Mouse (Mus musculus): Measurements from ENCODE around the gene Cilp. TPM values are rescaled to one million over a fixed set of nuclear protein-coding genes. Genes with fewer than 3 reads are reported as not detected.
A peak's percentile ranks its signal among the peaks of the same experiment; 100 is the strongest.

Cilp gene
- polyA plus RNA-seq, 1 experiment from 2014 or later = 0.90 TPM

DNA sequence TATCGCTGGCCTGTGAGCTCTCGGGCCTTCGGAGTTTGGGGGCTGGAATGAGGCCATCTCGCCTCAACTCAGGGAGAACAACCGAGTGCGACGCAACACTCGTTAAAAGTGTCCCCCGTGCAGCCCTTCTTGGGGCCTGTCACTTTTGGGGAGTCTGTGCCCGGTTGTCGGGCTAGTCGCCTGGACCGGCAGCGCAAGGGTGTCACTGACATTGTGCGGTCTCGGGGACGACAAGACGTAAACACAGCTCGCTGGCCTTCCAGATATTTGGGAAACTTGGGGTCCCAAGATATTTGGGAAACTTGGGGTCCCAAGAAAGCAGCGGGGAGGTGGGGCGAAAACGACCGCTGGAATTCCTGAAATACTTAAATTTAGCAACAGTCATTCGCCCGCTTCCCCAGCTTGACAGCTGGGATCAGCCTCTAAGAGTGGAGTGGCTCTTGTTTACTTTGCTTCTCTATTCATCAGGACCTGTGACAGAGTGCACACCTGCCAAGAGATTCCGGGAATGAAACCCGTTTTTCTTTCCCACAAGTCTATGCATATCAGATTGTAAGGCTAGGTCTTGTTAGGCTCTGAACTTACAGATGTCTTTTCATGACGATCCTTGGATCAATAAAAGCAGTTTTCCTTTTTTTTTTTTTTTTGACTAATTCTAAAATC is 29.9 kb downstream of the Cilp start:
- Histone ChIP-seq H3K27me3 (ENCODE audit: control insufficient read depth, insufficient read depth, low read length) (no peaks in the 10 kb centered on the region), H3K9ac (ENCODE audit: low read length) (peak overlapping the region; percentile 97), H3K4me2 (ENCODE audit: low read depth, low read length) (peak overlapping the region; percentile 84), H3K4me3 (replicated peaks; ENCODE audit: low read length) (peak overlapping the region; percentile 97), H3K36me3 (ENCODE audit: control insufficient read depth, insufficient read depth, low read length) (0 out of 2 replicates have a peak, but pooled peaks cover 4% of the 10 kb centered on the region), H3K27ac (ENCODE audit: low read length) (peak overlapping the region; percentile 88), H3K4me1 (ENCODE audit: control insufficient read depth, insufficient read depth, low read length) (peaks cover 15% of the 10 kb centered on the region), H3K9me3 (replicated peaks; ENCODE audit: control insufficient read depth, low read length) (no peaks in the 10 kb centered on the region)
- WGBS = 1% methylated on average over 28 of the region's 28 CpGs
- ATAC-seq (ENCODE audit: insufficient read depth, low FRiP score) = no peak

DNA sequence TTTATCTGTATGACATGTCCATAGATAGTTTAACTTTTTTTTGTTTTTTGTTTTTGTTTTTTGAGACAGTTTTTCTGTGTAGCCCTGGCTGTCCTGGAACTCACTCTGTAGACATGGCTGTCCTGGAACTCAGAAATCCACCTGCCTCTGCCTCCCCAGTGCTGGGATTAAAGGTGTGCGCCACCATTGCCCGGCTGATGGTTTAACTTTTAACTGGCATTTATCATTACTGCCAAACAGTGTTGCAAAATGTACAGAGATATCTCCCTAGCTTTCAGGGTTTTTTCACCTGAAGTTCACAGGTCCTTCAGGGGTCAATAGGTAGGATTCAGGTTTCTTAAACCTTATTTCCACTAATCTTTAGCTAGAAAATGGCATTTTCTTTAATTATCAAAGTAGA is 32.1 kb downstream of the Cilp start:
- no peaks in the 10 kb centered on the region for H3K9me3 ChIP-seq (replicated peaks; ENCODE audit: control insufficient read depth, low read length)
- H3K4me2 ChIP-seq (ENCODE audit: low read depth, low read length) = no peak overlapping the region
- no peak overlapping the region for H3K9ac ChIP-seq (ENCODE audit: low read length)
- 0 out of 2 replicates have a peak, but pooled peaks cover 4% of the 10 kb centered on the region for H3K36me3 ChIP-seq (ENCODE audit: control insufficient read depth, insufficient read depth, low read length)
- H3K27ac ChIP-seq (ENCODE audit: low read length) = no peak overlapping the region
- no peaks in the 10 kb centered on the region for H3K27me3 ChIP-seq (ENCODE audit: control insufficient read depth, insufficient read depth, low read length)
- no peak overlapping the region for H3K4me3 ChIP-seq (replicated peaks; ENCODE audit: low read length)
- no peak for ATAC-seq (ENCODE audit: insufficient read depth, low FRiP score)
- peaks cover 15% of the 10 kb centered on the region for H3K4me1 ChIP-seq (ENCODE audit: control insufficient read depth, insufficient read depth, low read length)
- WGBS = 92% methylated on average over 2 of the region's 2 CpGs

DNA sequence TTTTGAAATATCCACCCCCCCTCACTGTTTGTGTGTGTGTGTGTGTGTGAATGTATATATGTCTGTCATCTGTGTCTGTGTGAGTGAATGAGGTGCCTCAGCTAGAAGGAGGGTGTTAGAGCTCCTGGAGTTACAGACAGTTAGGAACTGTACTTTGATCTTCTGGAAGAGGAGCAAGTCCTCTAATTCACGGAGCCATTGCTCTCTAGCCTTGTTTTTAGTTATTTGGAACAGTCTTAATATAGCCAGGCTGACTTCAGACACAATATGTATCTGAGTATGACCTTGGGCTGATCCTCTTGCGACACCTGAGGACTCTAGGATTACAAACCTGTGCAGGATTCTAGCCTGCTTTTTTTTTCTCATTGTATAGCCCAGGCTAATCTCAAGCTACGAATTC is 33.8 kb downstream of the Cilp start:
- Histone ChIP-seq H3K9me3 (replicated peaks; ENCODE audit: control insufficient read depth, low read length) (no peaks in the 10 kb centered on the region), H3K9ac (ENCODE audit: low read length) (no peak overlapping the region), H3K4me3 (replicated peaks; ENCODE audit: low read length) (no peak overlapping the region), H3K36me3 (ENCODE audit: control insufficient read depth, insufficient read depth, low read length) (0 out of 2 replicates have a peak, but pooled peaks cover 4% of the 10 kb centered on the region), H3K27ac (ENCODE audit: low read length) (no peak overlapping the region), H3K4me2 (ENCODE audit: low read depth, low read length) (no peak overlapping the region), H3K27me3 (ENCODE audit: control insufficient read depth, insufficient read depth, low read length) (no peaks in the 10 kb centered on the region), H3K4me1 (ENCODE audit: control insufficient read depth, insufficient read depth, low read length) (peaks cover 11% of the 10 kb centered on the region)
- no peak for ATAC-seq (ENCODE audit: insufficient read depth, low FRiP score)
- 85% methylated on average over 3 of the region's 3 CpGs for WGBS

DNA sequence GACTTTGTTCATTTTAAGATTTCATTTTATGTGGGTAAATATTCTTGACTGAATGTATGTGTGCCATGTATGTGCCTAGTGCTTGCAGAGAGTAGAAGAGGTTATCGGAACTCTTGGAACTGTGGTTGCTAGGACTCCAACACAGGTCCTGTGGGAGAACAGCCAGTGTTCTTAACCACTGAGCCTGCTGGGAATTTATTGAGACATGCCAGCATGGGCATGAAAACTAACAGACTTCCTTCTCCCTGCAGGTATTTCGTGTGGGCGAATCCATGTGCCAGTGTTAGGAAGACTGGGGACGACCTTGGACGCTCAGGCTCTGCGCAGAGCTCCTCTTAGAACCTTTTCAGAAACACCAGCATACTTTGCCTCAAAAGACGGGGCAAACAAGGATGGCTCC is 34.7 kb downstream of the Cilp start:
- no peaks in the 10 kb centered on the region for H3K9me3 ChIP-seq (replicated peaks; ENCODE audit: control insufficient read depth, low read length)
- H3K36me3 ChIP-seq (ENCODE audit: control insufficient read depth, insufficient read depth, low read length) = peaks cover 7% of the 10 kb centered on the region; the same call in 1 of the 2 replicates
- no peak for ATAC-seq (ENCODE audit: insufficient read depth, low FRiP score)
- 95% methylated on average over 7 of the region's 7 CpGs for WGBS
- no peak overlapping the region for H3K27ac ChIP-seq (ENCODE audit: low read length)
- no peak overlapping the region for H3K4me3 ChIP-seq (replicated peaks; ENCODE audit: low read length)
- H3K9ac ChIP-seq (ENCODE audit: low read length) = no peak overlapping the region
- no peak overlapping the region for H3K4me2 ChIP-seq (ENCODE audit: low read depth, low read length)
- peaks cover 11% of the 10 kb centered on the region for H3K4me1 ChIP-seq (ENCODE audit: control insufficient read depth, insufficient read depth, low read length)
- no peaks in the 10 kb centered on the region for H3K27me3 ChIP-seq (ENCODE audit: control insufficient read depth, insufficient read depth, low read length)

DNA sequence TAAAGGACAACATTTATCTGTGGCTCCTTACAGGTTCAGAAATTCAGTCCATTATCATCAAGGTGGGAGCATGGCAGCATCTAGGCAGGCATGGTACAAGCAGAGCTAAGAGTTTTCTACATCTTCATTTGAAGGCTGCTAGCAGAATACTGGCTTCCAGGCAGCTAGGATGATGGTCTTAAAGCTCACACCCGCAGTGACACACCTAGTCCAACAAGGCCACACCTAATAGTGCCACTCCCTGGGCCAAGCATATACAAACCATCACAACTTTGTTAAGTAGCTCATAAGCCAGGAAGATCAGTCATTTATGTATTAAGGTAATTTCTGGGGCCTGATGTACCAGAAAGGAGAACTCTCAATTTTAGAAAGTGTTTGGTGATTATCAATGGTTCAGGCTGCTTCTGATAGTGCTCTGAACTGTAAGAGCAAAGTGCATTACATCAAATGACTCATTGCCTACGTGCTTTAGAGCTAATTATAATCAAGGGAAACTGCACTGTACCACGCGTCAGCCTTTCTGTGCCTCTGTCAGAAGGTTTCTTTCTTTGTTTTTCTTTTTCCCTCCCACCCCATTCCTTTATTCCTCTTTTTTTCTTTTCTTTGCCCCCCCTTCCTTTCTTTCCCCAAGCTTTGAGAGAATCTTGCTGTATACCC is 37.5 kb downstream of the Cilp start:
- H3K27ac ChIP-seq (ENCODE audit: low read length) = no peak overlapping the region; the same call in 1 of the 2 replicates
- ATAC-seq (ENCODE audit: insufficient read depth, low FRiP score) = no peak

DNA sequence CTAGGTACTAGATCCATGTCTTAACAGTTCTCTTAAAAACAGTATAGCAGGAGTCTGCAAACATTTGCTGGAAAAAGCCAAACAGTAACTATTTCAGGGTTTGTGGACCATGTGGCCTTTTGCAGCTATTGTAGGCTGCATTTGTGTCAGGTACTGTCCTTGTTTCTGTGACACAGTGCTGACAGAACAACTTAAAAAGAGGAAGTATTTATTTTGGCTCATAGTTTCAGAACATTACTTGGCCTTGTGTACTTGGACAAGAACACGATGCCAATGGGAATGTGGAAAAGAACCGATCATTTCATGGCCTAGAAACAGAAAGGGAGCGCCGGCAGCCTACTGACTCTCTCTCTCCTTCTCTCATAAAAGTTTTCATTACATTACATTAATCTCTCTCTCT is 38.6 kb downstream of the Cilp start:
- Histone ChIP-seq H3K9me3 (replicated peaks; ENCODE audit: control insufficient read depth, low read length) (no peaks in the 10 kb centered on the region), H3K27me3 (ENCODE audit: control insufficient read depth, insufficient read depth, low read length) (no peaks in the 10 kb centered on the region), H3K27ac (ENCODE audit: low read length) (no peak overlapping the region), H3K4me3 (replicated peaks; ENCODE audit: low read length) (no peak overlapping the region), H3K4me2 (ENCODE audit: low read depth, low read length) (no peak overlapping the region), H3K4me1 (ENCODE audit: control insufficient read depth, insufficient read depth, low read length) (no peaks in the 10 kb centered on the region), H3K36me3 (ENCODE audit: control insufficient read depth, insufficient read depth, low read length) (peaks cover 3% of the 10 kb centered on the region; the same call in 1 of the 2 replicates), H3K9ac (ENCODE audit: low read length) (no peak overlapping the region)
- ATAC-seq (ENCODE audit: insufficient read depth, low FRiP score) = no peak
- WGBS = 92% methylated on average over 4 of the region's 4 CpGs

More for the DNA sequence above, 37.5 kb downstream of the Cilp start:
- no peaks in the 10 kb centered on the region for H3K27me3 ChIP-seq (ENCODE audit: control insufficient read depth, insufficient read depth, low read length)
- WGBS = 87% methylated on average over 4 of the region's 4 CpGs
- peaks cover 5% of the 10 kb centered on the region; the same call in 1 of the 2 replicates for H3K36me3 ChIP-seq (ENCODE audit: control insufficient read depth, insufficient read depth, low read length)
- no peak overlapping the region for H3K9ac ChIP-seq (ENCODE audit: low read length)
- no peak overlapping the region for H3K4me2 ChIP-seq (ENCODE audit: low read depth, low read length)
- H3K4me3 ChIP-seq (replicated peaks; ENCODE audit: low read length) = no peak overlapping the region
- no peaks in the 10 kb centered on the region for H3K4me1 ChIP-seq (ENCODE audit: control insufficient read depth, insufficient read depth, low read length)
- H3K9me3 ChIP-seq (replicated peaks; ENCODE audit: control insufficient read depth, low read length) = no peaks in the 10 kb centered on the region

DNA sequence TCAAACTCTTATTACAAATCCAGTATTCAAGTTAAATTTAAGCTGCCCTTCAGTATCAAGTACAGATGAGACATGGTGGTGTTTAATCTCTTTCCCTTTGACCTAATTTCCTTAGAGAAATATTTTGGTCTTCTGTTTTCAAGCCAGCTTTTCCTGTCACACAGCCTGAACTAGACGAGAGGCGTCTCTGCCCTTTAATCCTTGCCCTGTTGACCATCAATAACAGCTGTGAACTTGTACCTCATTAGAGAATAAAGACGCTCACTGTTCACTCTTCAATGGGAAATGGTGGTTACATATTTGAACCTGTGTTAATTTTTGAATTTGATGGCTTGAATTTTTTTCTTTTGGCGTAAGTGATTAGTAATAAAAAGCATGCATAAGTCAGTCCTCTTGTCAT is 39.3 kb downstream of the Cilp start:
- no peaks in the 10 kb centered on the region for H3K9me3 ChIP-seq (replicated peaks; ENCODE audit: control insufficient read depth, low read length)
- H3K9ac ChIP-seq (ENCODE audit: low read length) = no peak overlapping the region
- ATAC-seq (ENCODE audit: insufficient read depth, low FRiP score) = no peak
- H3K36me3 ChIP-seq (ENCODE audit: control insufficient read depth, insufficient read depth, low read length) = peaks cover 3% of the 10 kb centered on the region; the same call in 1 of the 2 replicates
- no peaks in the 10 kb centered on the region for H3K4me1 ChIP-seq (ENCODE audit: control insufficient read depth, insufficient read depth, low read length)
- no peak overlapping the region for H3K4me3 ChIP-seq (replicated peaks; ENCODE audit: low read length)
- no peak overlapping the region for H3K27ac ChIP-seq (ENCODE audit: low read length)
- H3K27me3 ChIP-seq (ENCODE audit: control insufficient read depth, insufficient read depth, low read length) = no peaks in the 10 kb centered on the region
- H3K4me2 ChIP-seq (ENCODE audit: low read depth, low read length) = no peak overlapping the region
- WGBS = 77% methylated on average over 4 of the region's 4 CpGs

DNA sequence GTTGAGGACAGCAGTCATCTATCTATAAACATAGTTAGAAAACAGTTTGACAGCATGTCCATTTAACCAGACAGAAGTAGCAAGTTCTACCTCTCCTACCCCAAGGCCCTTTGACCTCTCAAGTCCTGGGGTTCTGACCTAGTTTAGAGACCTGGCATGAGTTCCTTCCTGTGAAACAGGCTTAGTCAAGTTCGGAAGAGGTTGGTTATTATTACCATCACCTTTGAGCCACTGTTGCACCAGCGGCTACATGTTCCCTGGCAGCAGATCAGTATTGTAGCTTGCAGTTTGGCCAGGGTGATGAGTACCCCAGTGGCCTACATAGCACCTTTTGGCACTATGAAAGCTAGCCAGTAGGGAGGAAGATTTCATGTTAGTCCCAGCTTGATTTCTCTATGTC is 41.7 kb downstream of the Cilp start:
- H3K9me3 ChIP-seq (replicated peaks; ENCODE audit: control insufficient read depth, low read length) = no peaks in the 10 kb centered on the region
- H3K4me2 ChIP-seq (ENCODE audit: low read depth, low read length) = no peak overlapping the region
- no peak overlapping the region for H3K9ac ChIP-seq (ENCODE audit: low read length)
- ATAC-seq (ENCODE audit: insufficient read depth, low FRiP score) = no peak
- H3K36me3 ChIP-seq (ENCODE audit: control insufficient read depth, insufficient read depth, low read length) = peaks cover 3% of the 10 kb centered on the region; the same call in 1 of the 2 replicates
- no peak overlapping the region for H3K27ac ChIP-seq (ENCODE audit: low read length)
- no peaks in the 10 kb centered on the region for H3K4me1 ChIP-seq (ENCODE audit: control insufficient read depth, insufficient read depth, low read length)
- no peaks in the 10 kb centered on the region for H3K27me3 ChIP-seq (ENCODE audit: control insufficient read depth, insufficient read depth, low read length)
- H3K4me3 ChIP-seq (replicated peaks; ENCODE audit: low read length) = no peak overlapping the region
- WGBS = 97% methylated on average over 2 of the region's 2 CpGs

DNA sequence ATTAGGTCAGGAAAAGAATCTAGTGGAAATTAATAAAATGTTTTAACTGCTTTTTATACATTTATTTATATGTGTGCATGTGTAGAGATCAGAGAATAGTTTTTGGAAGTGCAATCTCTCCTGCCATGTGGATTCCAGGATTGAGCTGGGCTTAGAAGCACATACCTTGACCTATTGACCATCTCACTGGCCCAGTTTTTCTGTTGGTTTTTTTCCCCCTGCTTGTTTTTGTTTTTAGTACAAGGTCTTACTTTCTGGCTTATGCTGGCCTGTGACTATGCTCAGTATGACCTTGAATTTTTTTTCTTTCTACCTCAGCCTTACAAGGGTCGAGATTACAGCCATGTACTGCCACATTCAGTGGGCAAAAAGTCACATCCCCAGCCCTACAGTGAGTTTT is 43.0 kb downstream of the Cilp start:
- Histone ChIP-seq H3K27me3 (ENCODE audit: control insufficient read depth, insufficient read depth, low read length) (no peaks in the 10 kb centered on the region), H3K36me3 (ENCODE audit: control insufficient read depth, insufficient read depth, low read length) (peaks cover 10% of the 10 kb centered on the region), H3K4me3 (replicated peaks; ENCODE audit: low read length) (no peak overlapping the region), H3K4me1 (ENCODE audit: control insufficient read depth, insufficient read depth, low read length) (no peaks in the 10 kb centered on the region), H3K9ac (ENCODE audit: low read length) (no peak overlapping the region), H3K4me2 (ENCODE audit: low read depth, low read length) (no peak overlapping the region), H3K27ac (ENCODE audit: low read length) (no peak overlapping the region), H3K9me3 (replicated peaks; ENCODE audit: control insufficient read depth, low read length) (no peaks in the 10 kb centered on the region)
- WGBS = 81% methylated on average over 1 of the region's 1 CpGs
- no peak for ATAC-seq (ENCODE audit: insufficient read depth, low FRiP score)

Data from stomach, embryonic 16.5 days (tissue).